Mouse (Mus musculus): ENCODE data around the gene Apba2.

- TF ChIP-seq POLR2A (IDR thresholded peaks at IDR 0.05; ENCODE audit: borderline replicate concordance, control insufficient read depth, low read depth, low read length) (no peak), CTCF (IDR thresholded peaks at IDR 0.05; ENCODE audit: control insufficient read depth, insufficient read depth, low read length) (no peak)
Observed at GRCm38 (mm10) chr7:64634482-64634881, 133.0 kb downstream of the Apba2 start.

Measured in bone marrow, adult 2 months (tissue).